Mouse (Mus musculus): ENCODE data around the gene Ss18l2.

DNA sequence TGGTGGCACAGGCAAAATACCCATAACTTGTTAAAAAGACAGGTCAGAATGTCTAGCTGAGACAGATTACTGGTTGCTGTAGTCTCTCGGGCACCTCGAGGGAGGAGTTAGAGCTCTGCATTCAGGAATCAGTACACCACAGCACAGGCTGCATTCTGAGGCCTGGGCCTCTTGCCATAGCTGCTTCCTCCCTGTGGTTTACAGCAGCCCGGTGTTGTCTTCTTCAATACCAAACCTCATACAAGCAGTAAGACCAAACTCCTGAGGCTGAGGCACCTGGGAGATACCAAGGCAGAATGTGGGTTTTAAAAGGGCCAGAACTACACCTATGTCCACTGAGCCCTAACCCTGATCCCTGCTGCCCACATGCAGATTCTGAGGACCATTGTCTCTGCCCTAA is 47.3 kb downstream of the Ss18l2 start:
- TF ChIP-seq POLR2A (IDR thresholded peaks at IDR 0.05; ENCODE audit: borderline replicate concordance, extremely low read depth, low read depth, low read length): no peak
- no peak for TF ChIP-seq CTCF (IDR thresholded peaks at IDR 0.05; ENCODE audit: insufficient read depth, low read length)
